ENCODE assay signal across 8 mouse cellular contexts in the genomic region with DNA sequence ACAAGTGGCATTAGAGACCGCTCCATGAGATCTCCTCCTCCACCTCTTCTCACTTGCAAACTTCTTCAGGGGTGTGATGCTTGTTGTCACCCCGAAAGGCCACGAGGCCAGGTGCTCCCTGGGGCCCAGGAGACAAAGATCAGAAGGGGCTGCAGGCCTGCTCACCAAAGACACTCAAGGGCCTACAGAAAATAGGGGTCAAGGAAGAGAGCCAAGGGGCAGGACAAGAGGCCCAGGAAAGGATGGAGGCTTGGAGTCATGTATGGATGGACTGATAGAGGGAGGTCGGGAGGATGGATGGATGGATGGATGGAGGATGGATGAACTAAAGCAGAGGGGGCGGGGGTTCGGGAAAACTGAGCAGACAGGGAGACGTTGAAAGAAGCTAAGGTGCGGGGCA. TPM values are rescaled to one million over a fixed set of nuclear protein-coding genes. Genes with fewer than 3 reads are reported as not detected.
A peak's percentile ranks its signal among the peaks of the same experiment; 100 is the strongest.
DNase-seq lines count a peak whose midpoint lies in the region; ATAC-seq and TF ChIP-seq lines count a peak whose summit lies in the region.

No protein-coding gene starts in this region.

- TF ChIP-seq EP300 in heart, postnatal 0 days (IDR thresholded peaks at IDR 0.05; ENCODE audit: low read depth) = no peak

- no peak for DNase-seq in heart, adult 8-10 months (ENCODE audit: low spot score)
- no peak for DNase-seq in ES-E14 (ENCODE audit: low read depth, low spot score)
- no peak for DNase-seq in heart, postnatal 0 days (ENCODE audit: low spot score)
- DNase-seq in midbrain, embryonic 11.5 days (ENCODE audit: low spot score, missing footprints) = peak; percentile 93
- DNase-seq in left cerebral cortex, adult 8-10 months (ENCODE audit: low spot score in 2 of 2) = no peak
- no peak for DNase-seq in urinary bladder, postnatal 10 days (ENCODE audit: low spot score)

- H3K27ac ChIP-seq in heart, embryonic 12.5 days (ENCODE audit: poor library complexity, severe bottlenecking) = no peak overlapping the region
- H3K27ac ChIP-seq in ES-E14 (ENCODE audit: insufficient read depth, low read depth, low read length, poor library complexity, severe bottlenecking) = no peak overlapping the region
- H3K27ac ChIP-seq in heart, postnatal 0 days (ENCODE audit: low read depth) = no peak overlapping the region
- peak overlapping the region; percentile 18; the same call in 1 of the 2 replicates for H3K27ac ChIP-seq in midbrain, embryonic 11.5 days (ENCODE audit: low read depth, low read length)

- H3K27me3 ChIP-seq in heart, embryonic 12.5 days (replicated peaks) = peaks cover 17% of the 10 kb centered on the region; the same call in 1 of the 2 replicates
- H3K27me3 ChIP-seq in heart, postnatal 0 days (ENCODE audit: control insufficient read depth, insufficient read depth, low read length) = peaks cover 5% of the 10 kb centered on the region; the same call in 1 of the 2 replicates
- no peaks in the 10 kb centered on the region for H3K27me3 ChIP-seq in midbrain, embryonic 11.5 days (ENCODE audit: control insufficient read depth, insufficient read depth, low read length)

- peak; percentile 2; the same call in 1 of the 2 replicates for ATAC-seq in heart, embryonic 12.5 days (ENCODE audit: insufficient number of reproducible peaks, low FRiP score)
- no peak for ATAC-seq in heart, postnatal 0 days (ENCODE audit: insufficient read depth, low read depth)
- ATAC-seq in midbrain, embryonic 11.5 days (ENCODE audit: low FRiP score) = peak; percentile 20
- no peak for ATAC-seq in granulocyte monocyte progenitor cell, adult 5-6 weeks (replicated peaks; ENCODE audit: poor library complexity, severe bottlenecking)

- peaks cover 13% of the 10 kb centered on the region for H3K4me1 ChIP-seq in heart, embryonic 12.5 days (replicated peaks)
- peaks cover 0 to 26% of the 10 kb centered on the region in 2 experiments; a peak in 2 of 4 replicates for H3K4me1 ChIP-seq in ES-E14 (ENCODE audit: control insufficient read depth in 2 of 2, insufficient read depth in 2 of 2, low read length in 2 of 2, poor library complexity in 1 of 2)
- H3K4me1 ChIP-seq in heart, postnatal 0 days (ENCODE audit: control insufficient read depth, insufficient read depth) = peaks cover 13% of the 10 kb centered on the region
- peaks cover 11% of the 10 kb centered on the region for H3K4me1 ChIP-seq in midbrain, embryonic 11.5 days (ENCODE audit: control insufficient read depth, insufficient read depth, low read length)

- peaks cover 29% of the 10 kb centered on the region for H3K36me3 ChIP-seq in heart, embryonic 12.5 days
- peaks cover 19% of the 10 kb centered on the region; the same call in 1 of the 2 replicates for H3K36me3 ChIP-seq in ES-E14 (ENCODE audit: control insufficient read depth, insufficient read depth, low read length, poor library complexity, severe bottlenecking)
- peaks cover 20% of the 10 kb centered on the region for H3K36me3 ChIP-seq in heart, postnatal 0 days (replicated peaks; ENCODE audit: control insufficient read depth, insufficient read depth, low read length)
- H3K36me3 ChIP-seq in midbrain, embryonic 11.5 days (ENCODE audit: control insufficient read depth, insufficient read depth, low read length) = peaks cover 7% of the 10 kb centered on the region

- peak overlapping the region; percentile 90 for H3K9ac ChIP-seq in heart, embryonic 12.5 days
- H3K9ac ChIP-seq in ES-E14 (ENCODE audit: insufficient read depth, low read depth, low read length, poor library complexity, severe bottlenecking) = peak overlapping the region; percentile 77
- H3K9ac ChIP-seq in heart, postnatal 0 days (replicated peaks; ENCODE audit: low read depth, low read length) = peak overlapping the region; percentile 75
- H3K9ac ChIP-seq in midbrain, embryonic 11.5 days (ENCODE audit: low read length) = peak overlapping the region; percentile 93

- TF ChIP-seq CTCF in heart, postnatal 0 days (IDR thresholded peaks at IDR 0.05; ENCODE audit: low read depth) = no peak

- peak overlapping the region; percentile 72 for H3K4me3 ChIP-seq in heart, embryonic 12.5 days
- peak overlapping the region; percentile 78 to 86 for H3K4me3 ChIP-seq in ES-E14 (ENCODE audit: insufficient read depth in 1 of 2, low read depth in 1 of 2, low read length in 2 of 2, poor library complexity in 1 of 2, severe bottlenecking in 1 of 2)
- peak overlapping the region; percentile 84 for H3K4me3 ChIP-seq in heart, postnatal 0 days (ENCODE audit: low read depth, low read length)
- H3K4me3 ChIP-seq in midbrain, embryonic 11.5 days (ENCODE audit: low read depth, low read length) = peak overlapping the region; percentile 61

- no peaks in the 10 kb centered on the region for H3K9me3 ChIP-seq in heart, embryonic 12.5 days (replicated peaks)
- H3K9me3 ChIP-seq in ES-E14 (ENCODE audit: control insufficient read depth, insufficient read depth, low read depth, low read length) = no peaks in the 10 kb centered on the region
- H3K9me3 ChIP-seq in heart, postnatal 0 days (replicated peaks; ENCODE audit: control insufficient read depth, low read length) = no peaks in the 10 kb centered on the region
- no peaks in the 10 kb centered on the region for H3K9me3 ChIP-seq in midbrain, embryonic 11.5 days (ENCODE audit: control insufficient read depth, low read length)

- WGBS in heart, embryonic 12.5 days = 10% methylated on average over 8 of the region's 8 CpGs
- 7% methylated on average over 8 of the region's 8 CpGs for WGBS in heart, postnatal 0 days
- WGBS in midbrain, embryonic 11.5 days = 9% methylated on average over 8 of the region's 8 CpGs

- in situ Hi-C loops in ES-E14 (cut with MboI; ENCODE audit: low sequenced_read_pairs in 2 of 2, unreplicated experiment in 2 of 2) = no loop called here

- H3K4me2 ChIP-seq in heart, embryonic 12.5 days = peak overlapping the region; percentile 91
- H3K4me2 ChIP-seq in heart, postnatal 0 days (ENCODE audit: low read depth, low read length) = peak overlapping the region; percentile 95
- H3K4me2 ChIP-seq in midbrain, embryonic 11.5 days = peak overlapping the region; percentile 69

RNA-seq across cellular contexts. Expression of gene Atxn7l2, which starts 1.2 kb away (rescaled TPM):
- polyA plus RNA-seq in heart, embryonic 12.5 days (2016; fragmentation: Nextera tagmentation; extraction: Ambion mirVana) = 8.9 and 9.1 TPM in 2 replicates
- total RNA-seq in heart, adult 8-10 months (2022) = 1 to 10 TPM; 1.7 to 2.7 (median 2.3) TPM
- 9.1 and 9.5 TPM in 2 replicates for total RNA-seq in ES-E14 (2012; rRNA removed)
- total RNA-seq in heart, postnatal 0 days (2014; rRNA removed; ENCODE audit: low replicate concordance) = 3.1 and 6.0 TPM in 2 replicates
- 4.1 and 4.3 TPM in 2 replicates for polyA plus RNA-seq in heart, postnatal 0 days (2015; fragmentation: Nextera tagmentation; extraction: Ambion mirVana)
- polyA plus RNA-seq in midbrain, embryonic 11.5 days (2014; fragmentation: Nextera tagmentation; extraction: Ambion mirVana) = 16.9 and 18.3 TPM in 2 replicates
- 6.7 and 6.8 TPM in 2 replicates for total RNA-seq in granulocyte monocyte progenitor cell, adult 5-6 weeks (2014; fragmentation: Nextera tagmentation)
- total RNA-seq in granulocyte monocyte progenitor cell, adult 5-6 weeks (2017) = 1.1 and 1.5 TPM in 2 replicates
- 10 to 100 TPM; 21.3 to 28.4 (median 25.4) TPM for total RNA-seq in left cerebral cortex, adult 8-10 months (2022)

RNA-seq across cellular contexts. Expression of gene Cyb561d1, which starts 8.5 kb away (rescaled TPM):
- 3.4 and 3.7 TPM in 2 replicates for polyA plus RNA-seq in heart, embryonic 12.5 days (2016; fragmentation: Nextera tagmentation; extraction: Ambion mirVana)
- total RNA-seq in heart, adult 8-10 months (2022) = 1 to 10 TPM; 5.4 to 8.3 (median 6.5) TPM
- 2.2 and 3.9 TPM in 2 replicates for total RNA-seq in ES-E14 (2012; rRNA removed)
- total RNA-seq in heart, postnatal 0 days (2014; rRNA removed; ENCODE audit: low replicate concordance) = 4.0 and 4.7 TPM in 2 replicates
- polyA plus RNA-seq in heart, postnatal 0 days (2015; fragmentation: Nextera tagmentation; extraction: Ambion mirVana) = 3.4 and 3.5 TPM in 2 replicates
- polyA plus RNA-seq in midbrain, embryonic 11.5 days (2014; fragmentation: Nextera tagmentation; extraction: Ambion mirVana) = 2.3 and 3.0 TPM in 2 replicates
- total RNA-seq in granulocyte monocyte progenitor cell, adult 5-6 weeks (2014; fragmentation: Nextera tagmentation) = 5.0 and 5.8 TPM in 2 replicates
- 3.5 and 3.9 TPM in 2 replicates for total RNA-seq in granulocyte monocyte progenitor cell, adult 5-6 weeks (2017)
- 10 to 100 TPM; 17.8 to 19.6 (median 18.2) TPM for total RNA-seq in left cerebral cortex, adult 8-10 months (2022)

RNA-seq across cellular contexts. Expression of gene Sypl2, which starts 16.9 kb away (rescaled TPM):
- polyA plus RNA-seq in heart, embryonic 12.5 days (2016; fragmentation: Nextera tagmentation; extraction: Ambion mirVana) = 3.2 and 3.3 TPM in 2 replicates
- 1 to 10 TPM; 1.3 to 2.4 (median 2.1) TPM for total RNA-seq in heart, adult 8-10 months (2022)
- total RNA-seq in ES-E14 (2012; rRNA removed) = 0.62 and 1.6 TPM in 2 replicates
- total RNA-seq in heart, postnatal 0 days (2014; rRNA removed; ENCODE audit: low replicate concordance) = 1.8 and 2.0 TPM in 2 replicates
- polyA plus RNA-seq in heart, postnatal 0 days (2015; fragmentation: Nextera tagmentation; extraction: Ambion mirVana) = 0.56 and 0.65 TPM in 2 replicates
- polyA plus RNA-seq in midbrain, embryonic 11.5 days (2014; fragmentation: Nextera tagmentation; extraction: Ambion mirVana) = 0.93 and 1.3 TPM in 2 replicates
- not detected in 2 replicates for total RNA-seq in granulocyte monocyte progenitor cell, adult 5-6 weeks (2014; fragmentation: Nextera tagmentation)
- total RNA-seq in granulocyte monocyte progenitor cell, adult 5-6 weeks (2017) = not detected in 2 replicates
- 1 to 10 TPM; 1.5 to 2.2 (median 1.8) TPM for total RNA-seq in left cerebral cortex, adult 8-10 months (2022)

RNA-seq across cellular contexts. Expression of gene Amigo1, which starts 23.4 kb away (rescaled TPM):
- 4.5 and 5.0 TPM in 2 replicates for polyA plus RNA-seq in heart, embryonic 12.5 days (2016; fragmentation: Nextera tagmentation; extraction: Ambion mirVana)
- total RNA-seq in heart, adult 8-10 months (2022) = 10 to 100 TPM; 17.2 to 18.9 (median 18.1) TPM
- 2.1 and 5.5 TPM in 2 replicates for total RNA-seq in ES-E14 (2012; rRNA removed)
- total RNA-seq in heart, postnatal 0 days (2014; rRNA removed; ENCODE audit: low replicate concordance) = 5.0 and 11.9 TPM in 2 replicates
- polyA plus RNA-seq in heart, postnatal 0 days (2015; fragmentation: Nextera tagmentation; extraction: Ambion mirVana) = 3.5 and 3.8 TPM in 2 replicates
- polyA plus RNA-seq in midbrain, embryonic 11.5 days (2014; fragmentation: Nextera tagmentation; extraction: Ambion mirVana) = 4.2 and 4.3 TPM in 2 replicates
- 1.9 and 4.4 TPM in 2 replicates for total RNA-seq in granulocyte monocyte progenitor cell, adult 5-6 weeks (2014; fragmentation: Nextera tagmentation)
- 2.0 and 3.4 TPM in 2 replicates for total RNA-seq in granulocyte monocyte progenitor cell, adult 5-6 weeks (2017)
- 10 to 100 TPM; 68.5 to 81.5 (median 72.9) TPM for total RNA-seq in left cerebral cortex, adult 8-10 months (2022)

RNA-seq across cellular contexts. Expression of gene Psma5, which starts 47.2 kb away (rescaled TPM):
- 193 and 194 TPM in 2 replicates for polyA plus RNA-seq in heart, embryonic 12.5 days (2016; fragmentation: Nextera tagmentation; extraction: Ambion mirVana)
- total RNA-seq in heart, adult 8-10 months (2022) = 10 to 100 TPM; 46.3 to 59.0 (median 50.8) TPM
- 172 and 248 TPM in 2 replicates for total RNA-seq in ES-E14 (2012; rRNA removed)
- total RNA-seq in heart, postnatal 0 days (2014; rRNA removed; ENCODE audit: low replicate concordance) = 82.6 and 104 TPM in 2 replicates
- polyA plus RNA-seq in heart, postnatal 0 days (2015; fragmentation: Nextera tagmentation; extraction: Ambion mirVana) = 177 and 180 TPM in 2 replicates
- 274 and 295 TPM in 2 replicates for polyA plus RNA-seq in midbrain, embryonic 11.5 days (2014; fragmentation: Nextera tagmentation; extraction: Ambion mirVana)
- 258 and 273 TPM in 2 replicates for total RNA-seq in granulocyte monocyte progenitor cell, adult 5-6 weeks (2014; fragmentation: Nextera tagmentation)
- 264 and 296 TPM in 2 replicates for total RNA-seq in granulocyte monocyte progenitor cell, adult 5-6 weeks (2017)
- 10 to 100 TPM; 73.0 to 80.5 (median 79.0) TPM for total RNA-seq in left cerebral cortex, adult 8-10 months (2022)

Comparison
In these comparisons a context has a peak if more than half of its experiments do, and no peak if none do; other contexts are left out.
1. ATAC-seq: peak in heart, embryonic 12.5 days (single experiment) and midbrain, embryonic 11.5 days (single experiment); none in heart, postnatal 0 days (single experiment) and granulocyte monocyte progenitor cell, adult 5-6 weeks (single experiment).
2. Peak in every context shown above with its lines, with median percentiles within 50 percentile points of each other: H3K4me2 ChIP-seq, H3K4me3 ChIP-seq and H3K9ac ChIP-seq.